Mouse (Mus musculus): ENCODE results near the gene Apoa4. TPM values are rescaled to one million over a fixed set of nuclear protein-coding genes. Genes with fewer than 3 reads are reported as not detected.

The Apoa4 gene
- polyA plus RNA-seq, 1 experiment, result 111 TPM

DNA sequence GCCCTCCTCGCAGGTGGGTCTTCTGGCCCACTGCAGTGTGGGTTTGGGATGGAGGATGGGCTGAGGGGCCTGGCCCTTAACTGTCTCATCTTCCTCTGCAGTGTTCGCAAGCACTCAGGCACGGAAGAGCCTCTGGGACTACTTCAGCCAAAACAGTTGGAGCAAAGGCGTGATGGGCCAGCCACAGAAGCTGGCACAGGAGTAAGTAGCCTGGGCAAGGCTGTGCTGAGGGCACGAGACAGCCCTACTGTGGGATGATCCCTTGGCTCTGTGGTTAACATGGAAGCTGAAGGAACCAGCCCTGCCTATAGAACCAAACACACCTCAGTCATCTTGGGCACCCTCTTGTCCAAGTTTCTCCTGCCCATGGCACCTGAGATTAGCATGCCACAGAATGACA, 28.6 kb downstream of the Apoa4 start:
- WGBS, result 84% methylated on average over 5 of the region's 5 CpGs
- DNase-seq (ENCODE audit: low read depth, low spot score), result no peak

DNA sequence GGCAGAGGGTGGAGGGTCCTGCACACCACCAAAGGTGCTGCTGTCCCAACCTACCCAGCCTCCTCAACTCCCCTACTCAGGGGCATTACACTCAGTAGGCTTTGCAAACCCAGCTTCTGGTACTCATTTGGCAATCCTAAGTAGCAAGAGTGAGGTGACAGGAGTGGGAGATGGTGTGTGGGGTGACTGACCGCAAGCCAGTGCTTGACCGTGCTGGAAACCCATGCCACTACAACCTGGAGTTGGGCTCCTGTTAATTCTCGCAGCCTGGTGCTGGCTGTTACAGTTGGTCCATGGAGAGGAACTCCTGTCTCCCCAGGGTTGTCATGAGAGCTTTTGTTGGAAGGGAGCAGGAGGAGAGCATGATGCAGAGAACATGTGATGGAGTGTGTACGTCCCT, 30.3 kb downstream of the Apoa4 start:
- WGBS, result 92% methylated on average over 4 of the region's 4 CpGs
- no peak for DNase-seq (ENCODE audit: low read depth, low spot score)

DNA sequence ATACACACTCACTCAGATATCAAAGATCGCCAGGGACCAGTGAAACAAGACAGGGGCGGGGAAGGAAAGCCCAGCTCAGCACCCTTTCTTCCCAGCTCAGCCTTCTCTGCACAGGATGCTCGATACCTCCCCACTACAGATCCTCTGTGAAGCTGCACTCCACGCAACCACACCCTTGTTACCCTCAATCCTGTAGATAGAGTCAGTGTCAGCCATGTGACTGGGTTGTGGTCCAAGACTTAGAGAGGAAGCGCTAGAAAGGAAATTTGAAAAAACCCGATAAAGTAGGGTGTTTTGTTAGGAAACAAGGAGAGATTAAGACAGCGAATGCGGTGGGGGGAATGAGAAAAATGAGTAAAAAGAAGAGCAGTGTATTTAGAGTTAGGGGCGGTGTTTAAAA, 31.6 kb downstream of the Apoa4 start:
- 79% methylated on average over 9 of the region's 9 CpGs for WGBS
- no peak for DNase-seq (ENCODE audit: low read depth, low spot score)

DNA sequence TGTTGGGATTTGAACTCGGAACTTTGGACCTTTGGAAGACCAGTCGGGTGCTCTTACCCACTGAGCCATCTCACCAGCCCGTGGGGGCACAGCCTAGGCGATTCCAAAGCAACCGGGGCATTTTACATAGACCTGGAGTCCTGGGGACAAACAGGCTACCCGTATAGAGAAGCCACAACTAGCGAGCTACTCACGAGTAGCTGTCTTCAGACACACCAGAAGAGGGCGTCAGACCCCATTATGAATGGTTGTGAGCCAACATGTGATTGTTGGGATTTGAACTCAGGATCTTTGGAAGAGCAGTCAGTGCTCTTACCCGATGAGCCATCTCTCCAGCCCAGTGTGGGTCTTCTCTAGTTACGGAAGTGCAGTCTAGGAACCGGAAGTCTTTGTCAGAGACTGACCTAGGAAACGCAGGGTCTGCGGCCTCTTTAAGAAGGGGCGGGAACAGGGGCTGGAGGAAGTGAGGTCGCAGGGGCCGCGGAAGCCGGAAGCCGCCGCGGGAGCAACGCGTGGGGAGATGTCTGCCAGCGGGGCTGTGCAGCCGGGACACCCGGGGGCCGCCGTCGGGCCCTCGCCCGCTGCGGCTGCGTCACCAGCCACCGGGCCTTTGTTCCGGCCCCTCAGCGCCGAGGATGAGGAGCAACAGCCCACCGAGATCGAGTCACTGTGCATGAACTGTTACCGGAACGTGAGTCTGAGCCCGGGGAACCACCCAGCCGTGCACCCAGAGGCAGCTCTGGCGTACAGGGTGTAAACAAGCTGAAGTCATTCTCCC, 32.4 kb downstream of the Apoa4 start, which contains the start of gene Zpr1:
Zpr1 (plus strand) TSS at position 388 of the 778 bp plus-strand sequence.
- 4% methylated on average over 45 of the region's 45 CpGs for WGBS
- peak; percentile 71 for DNase-seq (ENCODE audit: low read depth, low spot score)

DNA sequence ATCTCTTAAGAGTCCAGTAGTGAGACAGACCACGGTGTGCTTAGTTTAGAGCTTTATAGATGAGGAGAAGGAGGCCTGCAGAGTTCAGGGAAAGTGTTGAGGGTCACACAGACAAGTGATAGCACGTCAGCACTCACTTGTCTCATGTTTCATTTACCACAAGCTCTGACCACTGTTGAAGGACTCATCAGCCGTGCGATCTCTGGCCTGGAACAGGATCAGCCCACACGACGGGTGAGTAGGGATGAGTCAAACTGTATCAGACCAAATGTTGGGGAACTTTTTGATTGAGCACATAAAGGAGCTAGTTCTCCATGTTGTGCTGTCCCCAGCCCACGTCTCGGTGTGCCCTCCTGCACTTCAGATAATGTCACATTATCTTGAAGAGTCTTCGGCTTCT, 34.0 kb downstream of the Apoa4 start:
- DNase-seq (ENCODE audit: low read depth, low spot score), result no peak
- 91% methylated on average over 9 of the region's 9 CpGs for WGBS

DNA sequence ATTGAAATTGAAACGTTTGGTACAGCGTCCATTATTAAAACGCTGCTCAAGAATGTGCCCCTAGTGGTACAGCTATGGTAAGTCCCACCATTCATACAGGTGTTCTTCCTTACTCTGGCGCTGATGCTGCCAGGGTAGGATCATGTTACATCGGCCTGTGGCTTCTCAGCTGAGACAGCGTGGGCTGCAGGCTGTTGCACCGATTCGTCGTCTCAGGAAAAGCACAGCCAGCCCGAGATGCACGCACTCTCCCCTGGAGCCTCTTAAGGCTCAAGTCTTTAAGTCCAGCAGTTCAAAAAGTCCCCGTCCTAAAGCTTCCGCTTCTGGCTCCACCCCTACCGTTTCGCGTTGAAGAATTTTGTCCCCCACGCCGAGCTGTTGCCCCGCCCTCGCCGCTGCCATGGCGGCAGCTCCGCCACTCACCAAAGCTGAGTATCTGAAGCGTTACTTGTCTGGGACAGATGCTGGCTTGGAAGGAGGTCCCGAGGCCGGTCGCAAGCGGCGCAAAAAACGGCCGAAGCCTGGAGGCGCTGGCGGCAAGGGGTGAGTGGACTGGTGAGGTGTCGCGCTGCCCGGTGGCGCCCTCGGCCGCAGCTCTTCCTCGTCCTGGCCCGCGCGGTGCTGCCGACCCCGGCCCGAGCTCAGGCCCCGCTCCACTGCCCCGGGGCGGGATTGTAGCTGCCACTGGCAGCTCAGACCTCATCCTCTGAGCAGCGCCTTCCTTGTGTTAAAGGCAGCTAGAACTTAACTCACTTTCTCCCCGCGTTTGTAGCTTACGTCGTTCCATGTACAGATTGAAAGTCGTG, 42.3 kb downstream of the Apoa4 start, which contains the start of gene Bud13:
Bud13 (plus strand) TSS at position 378 of the 806 bp plus-strand sequence.
- under 1% methylated on average over 55 of the region's 55 CpGs for WGBS
- DNase-seq (ENCODE audit: low read depth, low spot score), result peak; percentile 73

Other genes with a start within 250 kb of the Apoa4 start
- 9.9 and 11.8 TPM in 2 replicates for gene Pafah1b2, start 228.0 kb upstream of the Apoa4 start, polyA plus RNA-seq (2012; rRNA removed)
- 10.9 and 15.1 TPM in 2 replicates for gene Sik3, start 227.9 kb upstream of the Apoa4 start, polyA plus RNA-seq (2012; rRNA removed)
- 3,330 and 8,074 TPM in 2 replicates for gene Apoa1, start 12.1 kb upstream of the Apoa4 start, polyA plus RNA-seq (2012; rRNA removed)
- 157 and 1,055 TPM in 2 replicates for gene Apoc3, start 5.1 kb upstream of the Apoa4 start, polyA plus RNA-seq (2012; rRNA removed)
- gene Apoa5, start 27.9 kb downstream of the Apoa4 start, polyA plus RNA-seq (2012; rRNA removed), result 0.16 and 0.37 TPM in 2 replicates
- 17.8 and 19.2 TPM in 2 replicates for gene Zpr1, start 32.4 kb downstream of the Apoa4 start, polyA plus RNA-seq (2012; rRNA removed)
- gene Bud13, start 42.3 kb downstream of the Apoa4 start, polyA plus RNA-seq (2012; rRNA removed), result 7.5 and 9.2 TPM in 2 replicates
- not detected in 2 replicates for gene 4931429L15Rik, start 79.3 kb downstream of the Apoa4 start, polyA plus RNA-seq (2012; rRNA removed)